Comparison of ENCODE assay signal across 36 mouse cellular contexts in the genomic region with DNA sequence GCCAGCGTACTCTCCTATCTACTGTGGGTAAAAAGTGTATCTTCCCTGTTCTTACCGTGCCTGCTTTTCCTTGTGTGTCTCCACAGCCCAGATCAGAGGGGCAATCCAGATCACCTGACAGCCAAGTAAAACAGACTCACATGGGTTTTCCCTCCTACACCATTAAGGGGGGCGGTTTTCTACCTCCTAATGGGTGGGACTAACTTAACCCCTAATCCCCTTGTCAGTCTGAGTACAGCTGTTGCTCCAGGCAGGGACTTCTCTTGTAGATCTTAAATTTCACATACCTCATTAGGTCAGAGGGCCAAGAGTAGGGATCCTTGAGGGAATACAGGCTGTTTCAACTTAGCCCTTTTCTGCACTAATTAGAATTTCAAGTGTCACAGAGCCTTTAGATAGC. TPM values are rescaled to one million over a fixed set of nuclear protein-coding genes. Genes with fewer than 3 reads are reported as not detected.
DNase-seq lines count a peak whose midpoint lies in the region; ATAC-seq lines count a peak whose summit lies in the region.
"Had no signal": no experiment of that assay in that cellular context is flagged by ENCODE, and none has a peak within 500 bp of the region (broad histone marks: within the 10 kb centered on the region; RNA-seq: fewer than 3 reads in every experiment).

No protein-coding gene starts in this region.

- no peaks in the 10 kb centered on the region for H3K27me3 ChIP-seq in hindbrain, embryonic 15.5 days
- peaks cover 31% of the 10 kb centered on the region for H3K27me3 ChIP-seq in hindbrain, embryonic 10.5 days (ENCODE audit: insufficient read depth, poor library complexity, severe bottlenecking)
- H3K27me3 ChIP-seq in neural tube, embryonic 13.5 days, result peaks cover 12% of the 10 kb centered on the region; the same call in 1 of the 2 replicates
- H3K27me3 ChIP-seq in neural tube, embryonic 15.5 days (replicated peaks), result no peaks in the 10 kb centered on the region
- H3K27me3 ChIP-seq: CH12.LX had no signal

- no peaks in the 10 kb centered on the region for H3K9me3 ChIP-seq in hindbrain, embryonic 15.5 days
- H3K9me3 ChIP-seq in hindbrain, embryonic 10.5 days, result no peaks in the 10 kb centered on the region
- no peaks in the 10 kb centered on the region for H3K9me3 ChIP-seq in neural tube, embryonic 13.5 days
- no peaks in the 10 kb centered on the region for H3K9me3 ChIP-seq in neural tube, embryonic 15.5 days (replicated peaks)
- H3K9me3 ChIP-seq: forebrain, embryonic 12.5 days; G1E; kidney, embryonic 15.5 days; liver, embryonic 12.5 days had no signal

- H3K4me3 ChIP-seq in hindbrain, embryonic 15.5 days, result no peak overlapping the region
- H3K4me3 ChIP-seq in hindbrain, embryonic 10.5 days, result no peak overlapping the region
- no peak overlapping the region for H3K4me3 ChIP-seq in neural tube, embryonic 13.5 days
- H3K4me3 ChIP-seq in neural tube, embryonic 15.5 days (replicated peaks), result no peak overlapping the region
- H3K4me3 ChIP-seq: forebrain, embryonic 12.5 days; kidney, embryonic 15.5 days; left cerebral cortex, adult 2 months; liver, embryonic 12.5 days had no signal

- peak overlapping the region; percentile 3; the same call in 1 of the 2 replicates for H3K27ac ChIP-seq in hindbrain, embryonic 15.5 days (replicated peaks)
- H3K27ac ChIP-seq in hindbrain, embryonic 10.5 days, result no peak overlapping the region
- H3K27ac ChIP-seq in neural tube, embryonic 13.5 days (replicated peaks), result peak overlapping the region; percentile 75
- H3K27ac ChIP-seq in neural tube, embryonic 15.5 days (replicated peaks), result no peak overlapping the region; the same call in 1 of the 2 replicates
- H3K27ac ChIP-seq: forebrain, embryonic 12.5 days; kidney, embryonic 15.5 days; left cerebral cortex, adult 2 months; liver, embryonic 12.5 days; stomach, postnatal 0 days had no signal

- WGBS in hindbrain, embryonic 15.5 days, result 51% methylated on average over 3 of the region's 3 CpGs
- 45% methylated on average over 3 of the region's 3 CpGs for WGBS in hindbrain, embryonic 10.5 days
- WGBS in neural tube, embryonic 13.5 days, result 34% methylated on average over 3 of the region's 3 CpGs
- WGBS in neural tube, embryonic 15.5 days, result 32% methylated on average over 3 of the region's 3 CpGs

- ATAC-seq in hindbrain, embryonic 15.5 days (ENCODE audit: low FRiP score, low read depth), result no peak
- ATAC-seq in neural tube, embryonic 13.5 days (ENCODE audit: low read depth), result no peak
- no peak for ATAC-seq in neural tube, embryonic 15.5 days (ENCODE audit: low FRiP score)
- ATAC-seq: liver, embryonic 12.5 days had no signal

- intact Hi-C loops in gastrocnemius, postnatal 36 days (cut with DNase I), result no loop called here

- no peak overlapping the region for H3K9ac ChIP-seq in hindbrain, embryonic 15.5 days
- H3K9ac ChIP-seq in neural tube, embryonic 13.5 days, result no peak overlapping the region
- no peak overlapping the region for H3K9ac ChIP-seq in neural tube, embryonic 15.5 days (replicated peaks)
- H3K9ac ChIP-seq: forebrain, embryonic 12.5 days; kidney, embryonic 15.5 days; liver, embryonic 12.5 days had no signal

- no peaks in the 10 kb centered on the region for H3K36me3 ChIP-seq in hindbrain, embryonic 15.5 days
- no peaks in the 10 kb centered on the region for H3K36me3 ChIP-seq in hindbrain, embryonic 10.5 days
- no peaks in the 10 kb centered on the region for H3K36me3 ChIP-seq in neural tube, embryonic 13.5 days
- H3K36me3 ChIP-seq in neural tube, embryonic 15.5 days, result no peaks in the 10 kb centered on the region
- H3K36me3 ChIP-seq: forebrain, embryonic 12.5 days; kidney, embryonic 15.5 days; liver, embryonic 12.5 days had no signal

- no peak for DNase-seq in hindbrain, embryonic 10.5 days (ENCODE audit: low spot score)
- DNase-seq in hindlimb bud, embryonic 11.5 days (ENCODE audit: extremely low spot score, low read depth, low spot score), result peak; percentile 22
- DNase-seq in layer of hippocampus, postnatal 14 days (ENCODE audit: low spot score in 2 of 2), result no peak
- no peak for DNase-seq in gastrocnemius, postnatal 36 days
- no peak for DNase-seq in heart, postnatal 4 days
- DNase-seq: adrenal gland, adult 8-10 months; cerebellum, adult 11-12 months; cerebellum, postnatal 10 days; heart, adult 11 months; kidney, postnatal 36 days; layer of hippocampus, adult 9-11 months; lung, adult 18-20 months; lung, postnatal 10 days; midbrain, embryonic 14.5 days; right cerebral cortex, postnatal 14 days; thymus, adult 2 months; thymus, postnatal 4 days had no signal

- no peak overlapping the region for H3K4me2 ChIP-seq in hindbrain, embryonic 15.5 days
- no peak overlapping the region for H3K4me2 ChIP-seq in neural tube, embryonic 13.5 days
- H3K4me2 ChIP-seq in neural tube, embryonic 15.5 days, result no peak overlapping the region
- H3K4me2 ChIP-seq: forebrain, embryonic 12.5 days; heart, embryonic 11.5 days; kidney, embryonic 15.5 days; liver, embryonic 12.5 days had no signal

- H3K4me1 ChIP-seq in hindbrain, embryonic 15.5 days (replicated peaks), result peaks cover 27% of the 10 kb centered on the region
- H3K4me1 ChIP-seq in hindbrain, embryonic 10.5 days (replicated peaks), result peaks cover 35% of the 10 kb centered on the region
- peaks cover 45% of the 10 kb centered on the region for H3K4me1 ChIP-seq in neural tube, embryonic 13.5 days (replicated peaks)
- H3K4me1 ChIP-seq in neural tube, embryonic 15.5 days, result peaks cover 37% of the 10 kb centered on the region

RNA-seq across cellular contexts. Expression of a gene that starts 4.7 kb away (rescaled TPM):
- 79.4 and 94.9 TPM in 2 replicates for polyA plus RNA-seq in hindbrain, embryonic 15.5 days (2015; fragmentation: Nextera tagmentation; extraction: Ambion mirVana)
- polyA plus RNA-seq in hindbrain, embryonic 10.5 days (2016; fragmentation: Nextera tagmentation; extraction: Ambion mirVana), result 26.8 and 44.9 TPM in 2 replicates
- 83.3 and 88.7 TPM in 2 replicates for polyA plus RNA-seq in neural tube, embryonic 13.5 days (2015; fragmentation: Nextera tagmentation; extraction: Ambion mirVana)
- polyA plus RNA-seq in neural tube, embryonic 15.5 days (2015; fragmentation: Nextera tagmentation; extraction: Ambion mirVana), result 77.9 and 89.8 TPM in 2 replicates
- total RNA-seq in layer of hippocampus, postnatal 14 days (2021), result 10 to 100 TPM; 55.7 to 63.7 TPM
- under 1 TPM; 0.26 to 0.44 TPM for total RNA-seq in gastrocnemius, postnatal 36 days (2021)
- 1 to 10 TPM; 1.8 to 2.2 TPM for total RNA-seq in heart, postnatal 4 days (2021)

RNA-seq across cellular contexts. Expression of a gene that starts 39.6 kb away (rescaled TPM):
- polyA plus RNA-seq in hindbrain, embryonic 15.5 days (2015; fragmentation: Nextera tagmentation; extraction: Ambion mirVana), result 138 and 148 TPM in 2 replicates
- polyA plus RNA-seq in hindbrain, embryonic 10.5 days (2016; fragmentation: Nextera tagmentation; extraction: Ambion mirVana), result 37.7 and 56.5 TPM in 2 replicates
- 83.1 and 93.7 TPM in 2 replicates for polyA plus RNA-seq in neural tube, embryonic 13.5 days (2015; fragmentation: Nextera tagmentation; extraction: Ambion mirVana)
- polyA plus RNA-seq in neural tube, embryonic 15.5 days (2015; fragmentation: Nextera tagmentation; extraction: Ambion mirVana), result 94.4 and 118 TPM in 2 replicates
- total RNA-seq in layer of hippocampus, postnatal 14 days (2021), result 100 to 1,000 TPM; 121 to 126 TPM
- 100 to 1,000 TPM in 1 of 2 experiments, 10 to 100 TPM in 1; 64.6 to 121 TPM for total RNA-seq in gastrocnemius, postnatal 36 days (2021)
- total RNA-seq in heart, postnatal 4 days (2021), result 10 to 100 TPM; 26.9 to 31.4 TPM
- total RNA-seq: CH12.LX; G1E; neutrophil, adult 5-6 weeks had no signal
- polyA plus RNA-seq: G1E had no signal

RNA-seq across cellular contexts. Expression of a gene that starts 44.6 kb away (rescaled TPM):
- 1.9 and 2.0 TPM in 2 replicates for polyA plus RNA-seq in hindbrain, embryonic 15.5 days (2015; fragmentation: Nextera tagmentation; extraction: Ambion mirVana)
- 1.9 and 2.7 TPM in 2 replicates for polyA plus RNA-seq in hindbrain, embryonic 10.5 days (2016; fragmentation: Nextera tagmentation; extraction: Ambion mirVana)
- polyA plus RNA-seq in neural tube, embryonic 13.5 days (2015; fragmentation: Nextera tagmentation; extraction: Ambion mirVana), result 2.2 and 2.6 TPM in 2 replicates
- polyA plus RNA-seq in neural tube, embryonic 15.5 days (2015; fragmentation: Nextera tagmentation; extraction: Ambion mirVana), result 1.9 and 5.6 TPM in 2 replicates
- total RNA-seq in layer of hippocampus, postnatal 14 days (2021), result 10 to 100 TPM in 1 of 2 experiments, 1 to 10 TPM in 1; 9.4 to 10.8 TPM
- 1 to 10 TPM; 1.2 to 1.3 TPM for total RNA-seq in gastrocnemius, postnatal 36 days (2021)
- 1 to 10 TPM; 2.7 to 3.4 TPM for total RNA-seq in heart, postnatal 4 days (2021)

RNA-seq across cellular contexts. Expression of a gene that starts 49.9 kb away (rescaled TPM):
- 0.30 and 0.64 TPM in 2 replicates for polyA plus RNA-seq in hindbrain, embryonic 15.5 days (2015; fragmentation: Nextera tagmentation; extraction: Ambion mirVana)
- polyA plus RNA-seq in hindbrain, embryonic 10.5 days (2016; fragmentation: Nextera tagmentation; extraction: Ambion mirVana), result not detected in 2 replicates
- not detected in 2 replicates for polyA plus RNA-seq in neural tube, embryonic 13.5 days (2015; fragmentation: Nextera tagmentation; extraction: Ambion mirVana)
- not detected in 2 replicates for polyA plus RNA-seq in neural tube, embryonic 15.5 days (2015; fragmentation: Nextera tagmentation; extraction: Ambion mirVana)
- total RNA-seq in layer of hippocampus, postnatal 14 days (2021), result not detected
- total RNA-seq in gastrocnemius, postnatal 36 days (2021), result not detected
- total RNA-seq in heart, postnatal 4 days (2021), result not detected
- total RNA-seq: adrenal gland, adult 8-10 months; CH12.LX; G1E; gastrocnemius, adult 8-10 months; left cerebral cortex, adult 2 months; left cerebral cortex, postnatal 36 days; neutrophil, adult 5-6 weeks had no signal
- polyA plus RNA-seq: cortical plate, adult 2 months; forebrain, embryonic 12.5 days; frontal cortex, adult 2 months; G1E; heart, embryonic 11.5 days; heart, postnatal 0 days; hindbrain, embryonic 11.5 days; intestine, embryonic 14.5 days; kidney, embryonic 15.5 days; liver, embryonic 12.5 days; midbrain, embryonic 14.5 days; stomach, postnatal 0 days; thymus, adult 2 months had no signal

Comparison
In these comparisons a context has a peak if more than half of its experiments do, and no peak if none do; other contexts are left out.
1. H3K27ac ChIP-seq: peak in hindbrain, embryonic 15.5 days (single experiment) and neural tube, embryonic 13.5 days (single experiment); none in hindbrain, embryonic 10.5 days (single experiment) and neural tube, embryonic 15.5 days (single experiment).